31 mouse cellular contexts compared by ENCODE assay signal in genomic region chr10:40950176-40950575, GRCm38 (mm10).
DNase-seq lines count a peak whose midpoint lies in the region; ATAC-seq and TF ChIP-seq lines count a peak whose summit lies in the region.
"Had no signal": no experiment of that assay in that cellular context is flagged by ENCODE, and none has a peak within 500 bp of the region (broad histone marks: within the 10 kb centered on the region; RNA-seq: fewer than 3 reads in every experiment).

No protein-coding gene starts in this region.

- H3K79me2 ChIP-seq in heart, adult 2 months (replicated peaks; ENCODE audit: control insufficient read depth, insufficient read depth, low read length), result no peaks in the 10 kb centered on the region

- H3K4me1 ChIP-seq in heart, adult 2 months (ENCODE audit: control insufficient read depth, insufficient read depth, low read length), result no peaks in the 10 kb centered on the region
- no peaks in the 10 kb centered on the region for H3K4me1 ChIP-seq in lung, embryonic 14.5 days (ENCODE audit: insufficient read depth)
- H3K4me1 ChIP-seq: embryonic facial prominence, embryonic 12.5 days; heart, embryonic 10.5 days had no signal

- H3K9ac ChIP-seq in heart, adult 2 months (ENCODE audit: low read depth, low read length), result no peak overlapping the region
- no peak overlapping the region for H3K9ac ChIP-seq in lung, embryonic 14.5 days
- H3K9ac ChIP-seq: embryonic facial prominence, embryonic 12.5 days; forebrain, postnatal 0 days; heart, embryonic 13.5 days; hindbrain, embryonic 14.5 days had no signal

- no peak overlapping the region for H3K27ac ChIP-seq in heart, adult 2 months
- H3K27ac ChIP-seq in lung, embryonic 14.5 days (ENCODE audit: low read depth), result no peak overlapping the region
- H3K27ac ChIP-seq: embryonic facial prominence, embryonic 12.5 days; gastrocnemius, adult 2 months; heart, embryonic 10.5 days; heart, embryonic 13.5 days; hindbrain, embryonic 14.5 days; hindbrain, postnatal 0 days had no signal

- no peak for TF ChIP-seq POLR2A in heart, adult 2 months (IDR thresholded peaks at IDR 0.05; ENCODE audit: insufficient read depth, low read depth, low read length)

- intact Hi-C loops in heart, adult 2 months (cut with DNase I), result no loop called here

- H3K4me3 ChIP-seq in heart, adult 2 months, result no peak overlapping the region
- no peak overlapping the region for H3K4me3 ChIP-seq in lung, embryonic 14.5 days (ENCODE audit: low read depth, low read length)
- H3K4me3 ChIP-seq: embryonic facial prominence, embryonic 12.5 days; erythroblast, embryonic 14.5 days; gastrocnemius, adult 2 months; heart, embryonic 10.5 days; heart, embryonic 13.5 days had no signal

- H3K4me2 ChIP-seq in lung, embryonic 14.5 days, result no peak overlapping the region
- H3K4me2 ChIP-seq: embryonic facial prominence, embryonic 12.5 days; heart, embryonic 13.5 days; hindbrain, embryonic 14.5 days had no signal

- TF ChIP-seq EP300 in heart, adult 2 months (IDR thresholded peaks at IDR 0.05; ENCODE audit: insufficient read depth, low read depth, low read length), result no peak

- H3K27me3 ChIP-seq in heart, adult 2 months (ENCODE audit: control insufficient read depth, insufficient read depth, low read length), result no peaks in the 10 kb centered on the region
- no peaks in the 10 kb centered on the region for H3K27me3 ChIP-seq in lung, embryonic 14.5 days (ENCODE audit: insufficient read depth, low read length)
- H3K27me3 ChIP-seq: CH12.LX; embryonic facial prominence, embryonic 12.5 days; heart, embryonic 13.5 days had no signal

- WGBS in heart, adult 2 months, result 54% methylated on average over 3 of the region's 3 CpGs
- 50% methylated on average over 3 of the region's 3 CpGs for WGBS in lung, embryonic 14.5 days

- no peaks in the 10 kb centered on the region for H3K9me3 ChIP-seq in lung, embryonic 14.5 days (ENCODE audit: low read depth, low read length)
- H3K9me3 ChIP-seq: embryonic facial prominence, embryonic 12.5 days; G1E; heart, embryonic 10.5 days; heart, embryonic 13.5 days had no signal

- H3K36me3 ChIP-seq in heart, adult 2 months (ENCODE audit: control insufficient read depth, insufficient read depth, low read length), result no peaks in the 10 kb centered on the region
- no peaks in the 10 kb centered on the region for H3K36me3 ChIP-seq in lung, embryonic 14.5 days (ENCODE audit: insufficient read depth)
- H3K36me3 ChIP-seq: G1E had no signal

- no peak for TF ChIP-seq CTCF in heart, adult 2 months (IDR thresholded peaks at IDR 0.05)
- TF ChIP-seq CTCF in lung, embryonic 14.5 days (IDR thresholded peaks at IDR 0.05; ENCODE audit: low read depth), result no peak

- ATAC-seq in lung, embryonic 14.5 days (ENCODE audit: insufficient read depth), result no peak
- ATAC-seq: forebrain, embryonic 14.5 days; forebrain, postnatal 0 days; hindbrain, postnatal 0 days; inflammation-experienced regulatory T-cells, adult 6 months had no signal

- peak; percentile 61 for DNase-seq in heart, adult 11 months
- DNase-seq in heart, adult 2 months, result no peak
- peak; percentile 8 for DNase-seq in kidney, postnatal 14 days
- no peak for DNase-seq in kidney, postnatal 25 days
- peak; percentile 4 for DNase-seq in lung, embryonic 14.5 days
- no peak for DNase-seq in lung, adult 18-20 months
- DNase-seq in embryo, embryonic 9.5 days (ENCODE audit: extremely low spot score), result no peak
- DNase-seq: adrenal gland, adult 8-10 months; adrenal gland, postnatal 25 days; B cell, adult 2 months; cerebellum, adult 11-12 months; cerebellum, adult 8-10 months; cerebellum, postnatal 10 days; cerebellum, postnatal 36 days; embryo, embryonic 11 days; forebrain, postnatal 0 days; gastrocnemius, adult 2 months; gastrocnemius, postnatal 14 days; heart, adult 18-20 months; heart, postnatal 14 days; heart, postnatal 4 days had no signal

Comparison
In these comparisons a context has a peak if more than half of its experiments do, and no peak if none do; other contexts are left out.
1. DNase-seq: peak in heart, adult 11 months (single experiment), kidney, postnatal 14 days (single experiment) and lung, embryonic 14.5 days (single experiment); none in heart, adult 2 months (0 of 2), kidney, postnatal 25 days (0 of 2), lung, adult 18-20 months (0 of 2) and embryo, embryonic 9.5 days (single experiment).